Mouse (Mus musculus): ENCODE measurements around the gene Txlna. TPM values are rescaled to one million over a fixed set of nuclear protein-coding genes. Genes with fewer than 3 reads are reported as not detected.

Txlna gene
- total RNA-seq, 2 experiments from 2014 or later: 26.2 to 27.3 TPM

DNA sequence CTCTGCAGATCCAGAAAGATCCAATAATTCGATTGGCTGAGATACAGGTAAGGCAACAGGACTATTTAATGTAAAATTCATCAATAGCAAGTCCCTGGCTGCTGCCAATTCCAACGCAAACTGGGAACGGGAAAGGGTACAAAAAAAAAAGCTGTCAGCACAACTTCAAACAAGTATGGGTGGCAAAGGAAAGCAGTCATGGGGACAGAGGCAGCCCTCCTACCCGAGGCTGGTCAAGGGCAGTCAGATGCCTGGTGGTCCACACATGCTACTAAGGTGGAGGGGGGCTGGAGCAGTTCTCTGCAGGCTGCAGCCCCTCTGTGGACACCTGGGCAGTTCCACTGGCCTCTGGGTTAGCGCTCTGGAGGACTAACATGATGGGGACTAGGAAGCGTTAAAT, 14.8 kb downstream of the Txlna start:
- intact Hi-C loops (cut with DNase I): no loop called here
- no peak for DNase-seq (ENCODE audit: low spot score)

DNA sequence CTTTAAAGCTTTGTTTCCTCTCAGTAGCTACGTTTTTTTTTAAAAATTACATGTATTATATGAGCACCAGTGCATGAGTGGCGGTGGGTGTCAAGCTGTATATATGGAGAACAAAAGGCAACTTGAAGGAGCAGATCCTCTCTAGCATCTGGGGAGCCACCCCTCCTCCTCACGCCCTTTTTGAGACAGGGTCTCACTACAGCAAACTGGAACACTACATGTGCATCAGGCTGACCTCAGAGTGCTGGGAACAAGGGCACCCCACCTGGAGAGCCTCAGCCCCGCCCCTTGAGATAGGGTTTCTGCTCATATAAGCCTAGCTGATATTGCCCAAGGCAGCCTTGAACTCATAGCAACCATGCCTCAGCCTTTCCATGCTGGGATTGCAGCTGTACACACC, 15.4 kb downstream of the Txlna start:
- intact Hi-C loops (cut with DNase I): loop anchor here (2.0 kb wide), 1 partner anchor 13 kb away; no protein-coding TSS in a partner anchor

DNA sequence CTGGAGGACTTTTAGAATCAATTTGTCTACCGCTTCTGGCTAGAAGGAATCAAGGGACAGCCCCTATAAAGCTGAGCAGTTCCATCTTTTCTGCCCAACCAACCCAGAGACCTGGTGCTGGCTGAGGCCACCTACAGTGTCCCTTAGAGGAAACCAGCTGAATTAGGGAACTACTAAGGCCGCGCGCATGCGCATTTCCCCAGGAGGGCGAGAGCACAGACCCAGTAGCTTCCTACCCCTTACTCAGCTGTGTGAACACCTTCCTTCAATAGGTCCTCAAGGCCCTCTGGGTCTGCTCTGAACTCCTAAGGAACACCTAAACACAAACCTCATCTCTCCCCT, 15.9 kb downstream of the Txlna start:
- DNase-seq (ENCODE audit: low spot score): no peak
- intact Hi-C loops (cut with DNase I): loop anchor here (2.0 kb wide), 1 partner anchor 14 kb away; no protein-coding TSS in a partner anchor

More for the DNA sequence above, 15.4 kb downstream of the Txlna start:
- no peak for DNase-seq (ENCODE audit: low spot score)

DNA sequence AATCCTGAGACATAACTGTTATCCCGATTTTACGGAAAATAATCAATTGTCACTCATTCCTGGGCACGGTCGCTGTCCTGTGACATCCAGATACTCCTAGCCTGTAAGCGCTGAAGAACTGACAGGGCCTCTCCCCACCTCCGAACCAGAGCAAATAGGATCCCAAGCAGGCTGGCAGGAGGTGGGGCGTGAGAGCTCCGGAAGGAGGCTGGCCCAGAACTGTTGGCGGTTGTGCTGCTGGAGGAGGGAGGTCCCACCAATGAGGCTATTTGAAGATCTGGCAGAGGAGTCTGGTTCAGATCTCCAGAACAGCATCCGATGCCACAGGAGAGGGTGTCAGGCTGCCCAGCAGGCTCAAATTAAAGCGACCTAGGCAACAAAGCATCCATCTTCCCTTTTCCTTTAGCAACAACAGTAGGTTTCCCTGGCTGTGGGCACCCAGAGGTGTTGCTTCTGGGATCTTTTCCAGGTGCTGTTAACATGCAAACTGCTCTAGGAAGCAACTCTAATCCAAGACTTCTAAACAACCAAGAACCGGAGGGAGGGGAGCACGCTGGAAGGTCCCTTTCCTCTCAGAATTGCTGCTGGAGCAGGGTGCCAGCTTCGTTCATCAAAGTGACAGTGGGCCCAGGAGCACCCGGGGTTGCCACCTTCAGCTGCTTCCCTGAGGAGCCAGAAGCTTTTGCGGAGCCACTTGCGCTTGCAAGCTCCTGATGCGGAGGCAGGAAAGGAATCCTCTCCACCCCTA, 16.4 kb downstream of the Txlna start:
- intact Hi-C loops (cut with DNase I): loop anchor here (2.0 kb wide), 1 partner anchor 14 kb away; no protein-coding TSS in a partner anchor
- DNase-seq (ENCODE audit: low spot score): peak; percentile 83

DNA sequence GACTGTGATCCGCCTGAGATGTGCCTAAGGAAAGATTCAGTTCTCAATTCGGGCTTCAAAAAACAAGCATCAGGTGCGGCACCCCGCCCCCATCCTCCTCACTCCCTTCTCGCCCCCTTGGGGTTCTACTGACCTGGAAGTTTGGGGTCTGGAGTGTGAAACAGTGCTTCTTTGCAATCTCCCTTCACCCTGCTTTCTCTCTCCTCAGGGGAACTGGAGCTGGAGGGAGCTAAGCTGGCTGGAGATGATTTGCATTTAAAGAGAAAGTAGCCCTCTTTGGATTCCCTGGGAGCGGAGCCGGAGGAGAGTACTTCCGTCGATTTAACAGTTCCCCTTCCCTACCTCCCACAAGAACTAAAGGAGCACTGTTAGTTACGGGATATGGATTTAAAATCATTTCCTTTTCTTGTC, 17.2 kb downstream of the Txlna start, which contains the start of gene Ccdc28b:
Ccdc28b (minus strand) TSS at position 267 of the 411 bp plus-strand sequence.
- DNase-seq (ENCODE audit: low spot score): no peak
- intact Hi-C loops (cut with DNase I): loop anchor here (2.0 kb wide), 1 partner anchor 15 kb away; no protein-coding TSS in a partner anchor

DNA sequence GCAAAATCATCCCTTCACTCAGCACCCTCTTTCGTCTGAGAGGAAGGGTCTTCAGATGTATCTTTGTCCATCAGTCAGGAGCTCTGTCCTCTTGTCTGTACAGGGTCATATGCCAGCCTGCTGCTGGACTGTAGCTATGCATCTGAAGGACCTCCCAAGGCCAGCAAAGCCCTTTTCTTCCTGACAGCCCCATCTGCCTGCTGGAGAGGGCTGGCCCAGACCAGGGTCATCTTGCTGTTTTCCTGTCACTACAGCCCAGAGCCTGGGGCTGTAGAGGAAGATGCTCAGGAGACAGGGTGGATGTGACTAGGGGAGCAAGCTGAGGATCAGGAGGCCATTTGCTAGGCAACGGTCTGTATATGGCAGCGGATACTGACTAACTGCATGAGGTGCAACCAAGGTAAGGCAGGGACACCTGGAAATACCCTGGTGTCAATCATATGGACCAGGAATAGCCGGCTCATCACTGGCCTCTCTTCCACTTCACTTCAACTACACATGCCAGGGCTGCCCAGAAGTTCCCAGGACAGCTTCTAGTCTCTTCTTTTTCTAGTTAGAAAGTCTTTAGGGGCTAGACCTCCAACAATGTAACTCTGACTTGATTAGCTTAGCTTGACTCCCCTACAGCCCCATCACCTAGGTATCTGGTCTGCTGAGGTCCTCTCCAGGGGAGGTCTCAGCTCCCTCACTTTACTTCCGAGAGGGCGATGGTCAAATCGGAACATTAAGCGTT, 17.9 kb downstream of the Txlna start:
- DNase-seq (ENCODE audit: low spot score): no peak
- intact Hi-C loops (cut with DNase I): no loop called here

DNA sequence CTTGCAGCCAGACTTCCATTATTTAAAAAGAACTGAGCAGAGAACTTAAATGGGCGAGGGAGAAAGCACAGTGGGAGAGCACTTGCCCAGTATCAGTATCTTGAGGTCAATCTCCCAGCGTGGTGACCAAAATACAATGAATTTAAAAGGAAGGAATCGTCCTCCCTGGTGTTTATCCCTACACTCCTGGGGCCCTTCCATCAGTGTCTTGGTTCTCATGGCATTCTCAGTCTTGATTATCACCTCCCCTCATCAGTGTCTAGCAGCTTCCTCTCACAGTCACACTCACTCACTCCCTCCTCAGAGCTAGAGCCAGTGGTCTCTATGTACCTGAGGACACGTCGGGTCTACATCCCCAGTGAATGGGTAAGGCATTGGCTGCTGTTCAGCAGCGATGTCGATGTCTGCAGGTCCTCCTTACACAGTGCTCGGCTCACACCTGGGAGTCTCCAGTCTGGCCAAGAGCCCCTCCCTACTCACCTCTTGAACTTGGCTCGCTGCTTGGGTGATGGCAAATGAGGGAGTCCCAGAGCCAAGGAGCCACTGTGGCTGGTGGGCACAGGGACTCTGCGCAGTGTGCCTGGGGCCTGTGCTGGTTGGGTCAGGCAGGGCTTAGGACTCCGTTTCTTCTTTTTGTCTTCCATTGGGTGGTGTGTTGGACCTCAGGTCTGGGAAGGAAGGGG, 18.6 kb downstream of the Txlna start:
- intact Hi-C loops (cut with DNase I): no loop called here
- no peak for DNase-seq (ENCODE audit: low spot score)

DNA sequence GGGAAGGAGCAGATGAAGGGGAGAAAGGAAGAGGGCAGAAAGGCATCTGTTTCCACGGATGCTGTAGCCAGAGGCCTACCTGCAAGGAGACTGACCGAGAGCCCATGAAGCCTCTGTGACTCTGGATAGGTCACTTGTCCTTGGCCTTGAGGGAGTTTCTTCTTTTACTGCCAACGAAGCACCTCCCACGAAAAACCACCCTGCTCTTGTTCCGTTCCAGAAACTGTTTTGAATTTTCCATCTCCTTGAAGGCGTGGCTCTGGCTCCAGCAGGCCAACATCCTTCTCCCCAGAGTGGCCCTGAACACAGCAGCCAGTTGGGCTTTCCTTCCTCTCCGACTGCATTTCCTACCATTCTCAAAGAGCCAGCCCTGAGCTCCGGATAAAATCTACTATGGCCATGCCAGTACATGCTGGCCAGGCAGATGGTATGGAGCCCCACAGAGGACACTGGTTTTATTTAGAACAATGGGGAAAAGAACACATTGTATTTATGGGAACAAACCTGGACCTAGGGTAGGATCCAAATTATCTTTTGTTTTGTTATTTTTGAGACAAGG, 19.5 kb downstream of the Txlna start:
- peak; percentile 61 for DNase-seq (ENCODE audit: low spot score)
- intact Hi-C loops (cut with DNase I): no loop called here

DNA sequence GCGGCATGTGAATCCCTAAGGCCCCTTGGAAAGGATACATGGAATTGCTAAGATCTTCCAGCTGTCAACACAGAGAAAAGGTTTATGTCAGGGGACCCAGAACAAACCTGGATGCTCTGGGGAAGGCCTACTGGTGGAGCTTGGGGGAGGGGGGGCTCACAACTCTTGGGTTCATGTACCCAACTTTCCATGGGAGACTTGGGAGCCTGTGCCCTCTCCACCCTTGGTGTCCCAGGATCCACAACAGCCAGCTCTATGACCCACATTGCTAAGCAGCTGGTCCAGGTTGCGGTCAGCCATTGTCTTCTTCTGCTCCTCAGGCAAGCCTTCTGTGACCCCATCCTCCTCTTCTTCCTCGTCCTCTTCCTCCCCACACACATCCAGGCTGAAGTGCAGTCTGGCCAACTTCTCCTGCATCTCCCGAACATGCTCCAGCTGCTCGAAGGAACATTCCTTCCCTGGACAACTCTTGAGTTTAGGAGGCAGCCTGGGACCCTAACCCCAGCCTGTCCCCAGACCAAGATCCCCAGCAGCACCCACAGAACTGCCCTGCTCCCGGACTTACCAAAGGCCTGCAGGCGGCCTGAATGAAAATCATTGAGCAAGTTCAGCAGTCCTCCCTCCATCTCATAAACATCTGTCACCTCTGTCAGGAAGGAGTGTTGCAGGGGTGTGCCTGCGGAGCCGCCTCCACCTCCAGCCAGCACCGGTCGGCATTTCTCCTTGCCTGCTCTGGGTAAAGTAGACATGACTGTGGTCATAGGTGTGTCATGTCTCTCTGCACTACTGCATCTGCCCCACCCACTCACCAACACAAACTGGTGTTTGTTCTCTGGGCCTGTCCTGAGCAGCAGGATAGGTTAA, 20.2 kb downstream of the Txlna start:
- DNase-seq (ENCODE audit: low spot score): no peak
- intact Hi-C loops (cut with DNase I): no loop called here

DNA sequence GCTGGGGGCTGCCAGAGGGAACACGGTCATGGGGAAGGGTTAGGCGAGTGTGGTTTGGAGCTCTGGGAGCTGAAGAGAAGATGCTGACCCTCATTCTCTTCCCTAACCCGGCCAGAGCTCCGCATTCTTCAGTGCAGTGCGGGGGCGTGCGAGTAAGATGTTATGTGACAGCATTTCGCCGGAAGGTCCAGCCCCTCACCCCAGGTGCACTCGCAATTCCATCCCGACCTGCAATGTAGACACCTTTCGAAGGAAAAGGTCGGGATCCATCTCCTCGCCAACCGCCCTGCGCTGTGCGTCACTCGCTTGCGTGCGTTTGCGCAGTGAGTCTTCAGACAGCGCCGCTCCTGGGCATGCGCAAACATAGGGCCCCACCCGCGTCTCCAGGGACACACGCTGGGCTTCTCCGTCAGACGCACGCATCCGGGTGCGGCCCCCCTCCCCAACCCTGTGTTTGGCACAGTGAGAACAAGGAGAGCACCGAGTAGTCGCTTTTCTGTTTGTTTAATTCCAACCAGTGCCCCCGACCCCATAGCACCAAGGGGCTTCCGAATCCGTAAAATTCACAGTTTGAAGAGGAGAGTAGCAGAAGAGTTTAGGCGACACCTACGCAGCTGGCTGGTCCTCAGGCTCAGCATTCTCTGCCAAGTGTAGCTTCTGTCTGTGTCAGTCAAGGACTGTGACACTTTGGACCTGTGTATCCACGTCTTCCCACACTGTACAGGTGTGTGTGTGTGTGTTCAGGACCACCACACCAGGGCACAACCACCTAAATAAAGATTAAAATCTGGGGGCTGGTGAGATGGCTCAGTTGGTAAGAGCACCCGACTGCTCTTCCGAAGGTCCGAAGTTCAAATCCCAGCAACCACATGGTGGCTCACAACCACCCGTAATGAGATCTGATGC, 21.8 kb downstream of the Txlna start, which contains the start of gene Iqcc:
Iqcc (minus strand) TSS at position 314 of the 906 bp plus-strand sequence.
- DNase-seq (ENCODE audit: low spot score): peak; percentile 94
- intact Hi-C loops (cut with DNase I): no loop called here

DNA sequence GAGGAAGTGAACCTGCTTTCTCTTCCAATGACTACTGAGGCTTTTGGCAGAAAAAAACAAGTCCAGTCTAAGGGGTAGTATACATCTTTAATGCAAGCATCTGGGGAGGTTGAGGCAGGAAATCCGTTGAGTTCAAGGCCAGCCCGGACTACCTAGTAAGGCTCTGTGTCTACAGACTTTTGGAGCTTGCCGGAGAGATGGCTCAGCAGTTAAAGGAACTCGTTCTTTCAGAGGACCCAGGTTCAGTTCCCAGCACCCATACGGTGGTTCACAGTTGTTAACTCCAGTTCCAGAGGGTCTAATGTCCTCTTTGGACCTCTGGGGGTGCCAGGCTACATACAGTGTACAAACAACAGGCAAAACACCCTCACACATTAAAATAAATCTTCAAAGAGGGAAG, 22.8 kb downstream of the Txlna start:
- intact Hi-C loops (cut with DNase I): no loop called here
- no peak for DNase-seq (ENCODE audit: low spot score)

DNA sequence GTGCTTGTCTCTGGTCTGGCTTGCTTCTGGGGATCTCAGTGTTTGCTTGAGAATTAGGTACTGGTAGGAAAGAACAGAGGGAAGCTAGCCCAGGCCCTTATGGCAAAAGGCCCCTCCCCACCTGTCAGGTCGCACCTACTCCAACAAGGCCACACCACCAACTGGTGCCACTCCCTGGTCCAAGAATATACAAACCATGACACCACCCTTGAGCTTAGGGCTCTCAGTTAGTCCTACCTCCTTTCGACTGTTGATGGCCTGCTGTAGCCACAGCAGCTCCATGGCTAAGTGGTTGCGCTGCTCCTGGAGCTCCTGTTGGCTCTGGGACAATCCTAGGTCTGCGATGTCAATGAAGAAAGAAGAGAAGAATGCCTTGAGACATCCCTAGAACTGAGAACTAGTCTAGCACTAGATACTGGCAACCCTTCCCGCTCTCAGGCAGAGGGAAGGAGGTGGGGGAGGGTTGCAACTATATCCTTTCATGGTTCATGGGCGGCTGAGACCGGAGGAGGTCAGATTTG, 23.7 kb downstream of the Txlna start:
- DNase-seq (ENCODE audit: low spot score): no peak
- intact Hi-C loops (cut with DNase I): no loop called here

DNA sequence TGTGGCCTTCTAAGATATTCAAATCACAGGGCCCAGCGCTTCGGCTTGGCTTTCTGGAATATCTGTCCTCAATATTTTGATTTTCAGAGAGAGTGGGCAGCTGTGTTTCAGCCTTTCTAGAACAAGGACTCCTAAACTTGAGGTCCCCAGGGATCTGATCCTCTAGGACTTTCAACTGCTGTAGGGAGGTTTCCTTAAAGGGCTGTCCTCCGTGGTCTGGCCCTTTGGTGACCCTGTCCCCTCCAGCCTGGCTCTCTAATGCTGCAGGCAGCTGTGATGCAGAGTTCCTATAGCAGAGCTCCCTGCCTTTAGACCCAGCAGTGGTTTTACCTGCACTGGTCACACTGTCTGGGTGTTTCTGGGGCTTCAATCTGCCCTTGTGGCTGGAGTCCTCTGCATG, 24.2 kb downstream of the Txlna start:
- DNase-seq (ENCODE audit: low spot score): no peak
- intact Hi-C loops (cut with DNase I): no loop called here

DNA sequence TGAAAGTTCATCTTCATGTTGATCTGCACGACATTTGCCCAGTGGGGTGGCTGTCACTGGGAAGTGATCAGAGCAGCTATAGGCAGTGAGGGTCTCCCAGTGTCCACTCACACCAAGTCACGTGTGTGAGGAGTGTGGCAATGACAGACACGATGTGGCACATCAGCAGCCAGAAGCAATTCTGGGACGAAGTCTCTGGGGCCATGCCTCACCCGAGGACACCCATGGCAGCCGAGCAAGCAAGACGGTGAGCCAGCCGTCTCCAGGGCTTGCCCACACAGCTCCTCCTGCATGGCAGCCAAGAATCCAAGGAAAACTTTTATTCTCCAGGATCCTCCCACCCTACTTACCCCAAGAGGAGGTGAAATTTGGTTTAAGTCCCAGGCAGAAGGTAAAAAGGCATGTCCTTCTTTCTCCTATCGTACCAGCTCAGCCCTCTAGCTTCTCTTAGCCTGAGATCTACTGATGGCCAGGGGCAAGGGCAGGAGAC, 25.0 kb downstream of the Txlna start:
- intact Hi-C loops (cut with DNase I): no loop called here
- no peak for DNase-seq (ENCODE audit: low spot score)

DNA sequence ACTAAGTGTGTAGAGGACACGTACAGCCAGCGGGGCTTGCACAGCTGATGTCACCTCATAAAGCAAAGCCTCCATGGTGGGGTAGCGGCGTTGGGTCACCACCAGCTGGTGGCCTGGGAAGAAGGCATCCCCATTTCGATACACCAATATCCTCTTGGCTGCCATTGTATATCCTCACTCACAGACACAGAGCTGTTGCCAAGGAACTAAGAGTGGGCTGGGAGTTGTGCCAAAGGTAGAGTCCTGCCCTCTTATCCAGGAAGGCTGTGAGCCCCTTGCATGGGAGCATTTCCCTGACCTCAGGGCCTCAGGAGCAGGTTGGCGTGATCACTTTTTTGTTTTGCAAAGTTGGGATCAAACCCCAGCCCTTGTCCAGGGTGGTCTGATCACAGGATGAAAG, 26.8 kb downstream of the Txlna start, which contains the start of gene Dcdc2b:
Dcdc2b (minus strand) TSS at position 165 of the 400 bp plus-strand sequence.
- no peak for DNase-seq (ENCODE audit: low spot score)
- intact Hi-C loops (cut with DNase I): no loop called here

DNA sequence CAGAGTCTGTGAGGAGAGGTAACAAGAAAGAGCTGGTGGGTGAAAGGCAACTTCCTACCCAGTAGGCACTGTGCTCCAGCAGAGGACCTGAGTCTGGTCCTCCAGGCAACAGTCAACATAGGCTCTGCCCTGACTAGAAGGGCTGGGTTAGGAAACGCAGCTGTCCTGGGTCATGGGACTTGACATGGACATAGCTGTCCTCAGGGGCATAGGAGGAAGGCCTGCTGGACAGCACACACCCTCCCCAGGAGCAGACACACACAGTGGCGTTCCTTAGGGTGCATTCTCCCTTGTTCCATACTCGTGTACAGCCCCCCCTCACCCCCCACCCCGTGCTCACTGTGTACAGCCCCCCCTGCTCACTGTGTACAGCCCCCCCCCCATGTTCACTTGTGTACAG, 30.4 kb downstream of the Txlna start:
- intact Hi-C loops (cut with DNase I): no loop called here
- no peak for DNase-seq (ENCODE audit: low spot score)

DNA sequence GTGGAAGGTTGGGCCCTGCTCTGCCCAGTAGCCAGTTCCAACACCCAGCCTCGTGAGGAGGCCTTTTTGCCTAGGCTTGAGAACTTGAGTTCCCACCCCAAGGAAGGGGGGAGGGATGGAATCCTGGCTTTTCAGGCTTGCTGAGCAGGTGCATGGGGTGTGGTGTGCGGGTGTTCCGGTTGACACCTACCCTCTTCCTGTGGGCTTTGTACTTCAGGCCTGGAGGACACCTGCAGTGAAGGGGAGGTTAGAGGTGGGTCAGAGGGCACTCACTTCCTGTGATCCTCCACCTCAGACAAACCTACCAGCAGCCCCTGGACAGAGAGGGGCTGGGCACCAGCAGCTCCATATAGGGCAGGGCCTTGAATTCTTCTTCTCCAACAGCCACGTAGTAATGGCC, 30.8 kb downstream of the Txlna start:
- intact Hi-C loops (cut with DNase I): no loop called here
- DNase-seq (ENCODE audit: low spot score): no peak

DNA sequence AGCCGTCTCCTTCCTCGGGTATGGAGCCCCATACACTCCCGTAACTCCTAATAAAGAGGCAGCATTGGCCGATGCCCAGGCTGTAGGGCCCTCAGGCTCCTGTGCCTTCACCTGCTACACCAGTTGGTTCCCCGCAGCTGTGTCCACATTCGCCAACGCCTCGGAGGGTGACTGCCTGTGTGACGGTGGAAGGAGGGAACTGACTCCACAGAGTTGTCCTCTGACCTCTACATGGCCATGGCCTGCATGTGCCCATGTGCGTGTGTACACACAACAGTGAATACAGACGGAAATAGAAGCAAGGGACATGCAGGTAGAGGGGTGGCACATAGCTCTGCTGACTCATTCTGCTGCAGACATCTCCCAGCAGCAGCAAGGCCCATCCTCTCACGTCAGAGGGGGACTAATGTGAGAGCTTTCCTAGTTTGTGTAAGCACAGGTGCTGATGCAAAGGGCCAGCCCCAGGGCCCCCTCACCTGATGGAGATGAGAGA, 31.7 kb downstream of the Txlna start:
- no peak for DNase-seq (ENCODE audit: low spot score)
- intact Hi-C loops (cut with DNase I): loop anchor here (5.0 to 10.0 kb wide), 3 partner anchors 62 to 274 kb away; partner anchors contain the start of genes Fam229a, Rbbp4, Tssk3 and Zbtb8os
